Mouse (Mus musculus) kidney, postnatal 0 days (tissue): ENCODE measurements around the gene Acot8. TPM values are rescaled to one million over a fixed set of nuclear protein-coding genes. Genes with fewer than 3 reads are reported as not detected.

Source experiments
- ATAC-seq: fragments of 200-750 bp; cut with Nextera tagmentation; replicated peaks from 2 replicates; pipeline ENCODE4 v1.8.0; 2017; ENCODE audit warnings: low read depth, moderate number of reproducible peaks, moderate TSS enrichment, moderate library complexity; ENCODE audit not compliant: low FRiP score
- DNase-seq: peaks from one replicate; pipeline ENCODE4 v3.0.0-alpha.2; 2016; ENCODE audit warnings: low spot score
- H3K27ac ChIP-seq: fragments of 300-500 bp; sonication (generic); 2 replicates; pipeline ENCODE4 v1.5.1; 2014; ENCODE audit warnings: mild to moderate bottlenecking
- H3K27me3 ChIP-seq: fragments of 300-500 bp; sonication (generic); 2 replicates; pipeline ENCODE4 v1.6.1; 2014; ENCODE audit warnings: low read length, mixed read lengths; ENCODE audit not compliant: insufficient read depth
- H3K36me3 ChIP-seq: fragments of 300-500 bp; sonication (generic); 2 replicates; pipeline ENCODE4 v1.6.1; 2014; ENCODE audit warnings: low read length, mixed read lengths; ENCODE audit not compliant: insufficient read depth
- H3K4me1 ChIP-seq: fragments of 300-500 bp; sonication (generic); replicated peaks from 2 replicates; pipeline ENCODE4 v1.6.1; 2014; ENCODE audit warnings: antibody characterized with exemption, low read length, mixed read lengths; ENCODE audit not compliant: insufficient read depth
- H3K4me2 ChIP-seq: fragments of 300-500 bp; sonication (generic); 2 replicates; pipeline ENCODE4 v1.6.1; 2014; ENCODE audit warnings: mild to moderate bottlenecking, low read length, moderate library complexity, mixed read lengths
- H3K4me3 ChIP-seq: fragments of 300-500 bp; sonication (generic); replicated peaks from 2 replicates; pipeline ENCODE4 v1.5.1; 2014; ENCODE audit warnings: low read depth, low read length
- H3K9ac ChIP-seq: fragments of 300-500 bp; sonication (generic); 2 replicates; pipeline ENCODE4 v1.6.1; 2014; ENCODE audit warnings: low read depth, low read length
- H3K9me3 ChIP-seq: fragments of 300-500 bp; sonication (generic); replicated peaks from 2 replicates; pipeline ENCODE4 v1.6.1; 2016; ENCODE audit warnings: low read length, inconsistent platforms, mixed read lengths
- CTCF ChIP-seq: IDR thresholded peaks from 2 replicates; pipeline ENCODE4 v1.5.1; 2016; ENCODE audit warnings: antibody characterized with exemption, low read depth, mild to moderate bottlenecking, moderate library complexity
- WGBS: fragments of 180-500 bp; shearing (Covaris S2); extraction: QIAGEN DNeasy Blood & Tissue Kit; methylation state at CpG from one replicate; pipeline ENCODE4 v1.1.7; 2014; 5-methylcytosine and 5-hydroxymethylcytosine counted together
- polyA plus RNA-seq: library from polyadenylated mRNA; unstranded; fragments of >200 nt; fragmentation: Nextera tagmentation; extraction: Ambion mirVana; gene quantifications from 2 replicates; pipeline ENCODE4 v1.2.1, GENCODE M21; 2015

Acot8 gene
- polyA plus RNA-seq, 1 experiment from 2014 or later, result 28.7 TPM

- H3K27ac ChIP-seq, result no peak overlapping the region
- WGBS, result 81% methylated on average over 14 of the region's 14 CpGs
- no peak overlapping the region for H3K4me3 ChIP-seq
These were observed 31.3 kb downstream of the Acot8 start for GRCm38 (mm10) chr2:164773229-164773988.

GRCm38 (mm10) chr2:164771123-164771522, 33.6 kb downstream of the Acot8 start:
- Histone ChIP-seq H3K9me3 (no peaks in the 10 kb centered on the region), H3K4me2 (peak overlapping the region; percentile 90), H3K4me1 (0 out of 2 replicates have a peak, but pooled peaks cover 9% of the 10 kb centered on the region), H3K4me3 (peak overlapping the region; percentile 81), H3K27ac (no peak overlapping the region), H3K36me3 (peaks cover 12% of the 10 kb centered on the region; the same call in 1 of the 2 replicates), H3K27me3 (no peaks in the 10 kb centered on the region), H3K9ac (no peak overlapping the region)
- DNase-seq (no peak), ATAC-seq (no peak)
- 59% methylated on average over 8 of the region's 8 CpGs for WGBS
- TF ChIP-seq CTCF, result no peak

More at GRCm38 (mm10) chr2:164773229-164773988, 31.3 kb downstream of the Acot8 start:
- no peaks in the 10 kb centered on the region for H3K36me3 ChIP-seq
- TF ChIP-seq CTCF, result no peak
- no peak overlapping the region for H3K4me2 ChIP-seq
- no peaks in the 10 kb centered on the region for H3K9me3 ChIP-seq
- H3K9ac ChIP-seq, result no peak overlapping the region
- no peaks in the 10 kb centered on the region for H3K27me3 ChIP-seq
- ATAC-seq (no peak), DNase-seq (no peak)
- 0 out of 2 replicates have a peak, but pooled peaks cover 9% of the 10 kb centered on the region for H3K4me1 ChIP-seq

- Histone ChIP-seq H3K4me3 (peak overlapping the region; percentile 81), H3K27ac (no peak overlapping the region), H3K4me2 (peak overlapping the region; percentile 90), H3K36me3 (peaks cover 20% of the 10 kb centered on the region), H3K9ac (peak overlapping the region; percentile 65), H3K4me1 (0 out of 2 replicates have a peak, but pooled peaks cover 9% of the 10 kb centered on the region), H3K27me3 (no peaks in the 10 kb centered on the region), H3K9me3 (no peaks in the 10 kb centered on the region)
- ATAC-seq (no peak), DNase-seq (no peak)
- no peak for TF ChIP-seq CTCF
- WGBS, result 2% methylated on average over 15 of the region's 15 CpGs
These were observed 34.4 kb downstream of the Acot8 start for GRCm38 (mm10) chr2:164770279-164770678.

- Histone ChIP-seq H3K9ac (peak within 1 kb of the TSS; percentile 65), H3K27me3 (no peaks in the 10 kb centered on the region), H3K9me3 (no peaks in the 10 kb centered on the region), H3K36me3 (peaks cover 25% of the 10 kb centered on the region), H3K4me1 (0 out of 2 replicates have a peak, but pooled peaks cover 9% of the 10 kb centered on the region), H3K4me3 (peak within 1 kb of the TSS; percentile 81), H3K4me2 (peak within 1 kb of the TSS; percentile 90), H3K27ac (no peak within 1 kb of the TSS)
- ATAC-seq (peak; percentile 99), DNase-seq (peak; percentile 100)
- TF ChIP-seq CTCF, result peak; percentile 52
- 3% methylated on average over 53 of the region's 53 CpGs for WGBS
These were observed 35.2 kb downstream of the Acot8 start, which contains the start of gene Ube2c for GRCm38 (mm10) chr2:164769258-164770037. Ube2c (plus strand) TSS chr2:164769898.

- 86% methylated on average over 15 of the region's 15 CpGs for WGBS
- 0 out of 2 replicates have a peak, but pooled peaks cover 9% of the 10 kb centered on the region for H3K4me1 ChIP-seq
- H3K4me3 ChIP-seq, result no peak overlapping the region
- no peak for TF ChIP-seq CTCF
- no peak for DNase-seq
- peak overlapping the region; percentile 26; the same call in 1 of the 2 replicates for H3K27ac ChIP-seq
- peaks cover 33% of the 10 kb centered on the region for H3K36me3 ChIP-seq
- H3K4me2 ChIP-seq, result no peak overlapping the region
- no peak for ATAC-seq
- no peak overlapping the region for H3K9ac ChIP-seq
- no peaks in the 10 kb centered on the region for H3K9me3 ChIP-seq
- H3K27me3 ChIP-seq, result no peaks in the 10 kb centered on the region
These were observed 36.7 kb downstream of the Acot8 start for GRCm38 (mm10) chr2:164767812-164768540.
